Mouse (Mus musculus) lung, postnatal 0 days (tissue): ENCODE measurements at regions not wholly inside any gene's neighbourhood (a gene's known extent, or its start where the extent isn't known, plus 50 kb on each side); places are given as distances from the start of the nearest gene placed in this dataset.

Experiments used
- ATAC-seq: fragments of 200-750 bp; cut with Nextera tagmentation; 2 replicates; pipeline ENCODE4 v1.8.0; 2017; ENCODE audit warnings: moderate library complexity
- DNase-seq: peaks from one replicate; pipeline ENCODE4 v3.0.0-alpha.2; 2016; ENCODE audit warnings: low spot score
- H3K27ac ChIP-seq: fragments of 300-500 bp; sonication (generic); 2 replicates; pipeline ENCODE4 v1.5.1; 2014; ENCODE audit warnings: antibody characterized with exemption, mild to moderate bottlenecking, low read length, mixed read lengths
- H3K27me3 ChIP-seq: fragments of 300-500 bp; sonication (generic); replicated peaks from 2 replicates; pipeline ENCODE4 v1.6.1; 2014; ENCODE audit warnings: low read length, mixed read lengths; ENCODE audit not compliant: insufficient read depth
- H3K36me3 ChIP-seq: fragments of 300-500 bp; sonication (generic); 2 replicates; pipeline ENCODE4 v1.6.1; 2014; ENCODE audit warnings: low read length, mixed read lengths; ENCODE audit not compliant: insufficient read depth
- H3K4me1 ChIP-seq: fragments of 300-500 bp; sonication (generic); 2 replicates; pipeline ENCODE4 v1.6.1; 2014; ENCODE audit warnings: antibody characterized with exemption, low read depth, low read length, mixed read lengths; ENCODE audit not compliant: insufficient read depth
- H3K4me2 ChIP-seq: fragments of 300-500 bp; sonication (generic); replicated peaks from 2 replicates; pipeline ENCODE4 v1.6.1; 2014; ENCODE audit warnings: low read depth, mild to moderate bottlenecking, low read length, moderate library complexity, mixed read lengths
- H3K4me3 ChIP-seq: fragments of 300-500 bp; sonication (generic); 2 replicates; pipeline ENCODE4 v1.5.1; 2014; ENCODE audit warnings: low read depth, low read length
- H3K9ac ChIP-seq: fragments of 300-500 bp; sonication (generic); replicated peaks from 2 replicates; pipeline ENCODE4 v1.6.1; 2014; ENCODE audit warnings: low read depth, mild to moderate bottlenecking
- H3K9me3 ChIP-seq: fragments of 300-500 bp; sonication (generic); 2 replicates; pipeline ENCODE4 v1.6.1; 2016; ENCODE audit warnings: low read length, mixed read lengths
- CTCF ChIP-seq: IDR thresholded peaks from 2 replicates; pipeline ENCODE4 v1.5.1; 2016; ENCODE audit warnings: antibody characterized with exemption, mild to moderate bottlenecking
- EP300 ChIP-seq: IDR thresholded peaks from 2 replicates; pipeline ENCODE4 v1.6.1; 2016; ENCODE audit warnings: antibody characterized with exemption, mild to moderate bottlenecking, control low read depth
- WGBS: fragments of 180-500 bp; shearing (Covaris S2); extraction: QIAGEN DNeasy Blood & Tissue Kit; methylation state at CpG from one replicate; pipeline ENCODE4 v1.1.7; 2014; 5-methylcytosine and 5-hydroxymethylcytosine counted together

GRCm38 (mm10) chr9:43595461-43595860, 148.3 kb upstream of the Nectin1 start:
- H3K4me2 ChIP-seq, result no peak overlapping the region
- DNase-seq (no peak), ATAC-seq (no peak)
- no peaks in the 10 kb centered on the region for H3K36me3 ChIP-seq
- H3K27me3 ChIP-seq, result no peaks in the 10 kb centered on the region
- H3K9ac ChIP-seq, result no peak overlapping the region
- no peaks in the 10 kb centered on the region for H3K9me3 ChIP-seq
- no peak for TF ChIP-seq CTCF
- no peak for TF ChIP-seq EP300
- H3K27ac ChIP-seq, result no peak overlapping the region
- H3K4me1 ChIP-seq, result no peaks in the 10 kb centered on the region
- H3K4me3 ChIP-seq, result no peak overlapping the region
- 59% methylated on average over 4 of the region's 4 CpGs for WGBS

GRCm38 (mm10) chr9:43600396-43600795, 143.4 kb upstream of the Nectin1 start:
- H3K36me3 ChIP-seq, result no peaks in the 10 kb centered on the region
- no peaks in the 10 kb centered on the region for H3K4me1 ChIP-seq
- no peaks in the 10 kb centered on the region for H3K27me3 ChIP-seq
- no peak for DNase-seq
- H3K4me3 ChIP-seq, result no peak overlapping the region
- WGBS, result 57% methylated on average over 2 of the region's 2 CpGs
- H3K27ac ChIP-seq, result no peak overlapping the region
- TF ChIP-seq CTCF (no peak), EP300 (no peak)
- H3K4me2 ChIP-seq, result no peak overlapping the region
- no peaks in the 10 kb centered on the region for H3K9me3 ChIP-seq
- ATAC-seq, result no peak
- H3K9ac ChIP-seq, result no peak overlapping the region

- DNase-seq (no peak), ATAC-seq (no peak)
- WGBS, result 8% methylated on average over 12 of the region's 12 CpGs
- no peaks in the 10 kb centered on the region for H3K9me3 ChIP-seq
- no peak overlapping the region for H3K27ac ChIP-seq
- no peak overlapping the region for H3K4me3 ChIP-seq
- H3K27me3 ChIP-seq, result 0 out of 2 replicates have a peak, but pooled peaks cover 3% of the 10 kb centered on the region
- no peaks in the 10 kb centered on the region for H3K4me1 ChIP-seq
- no peak for TF ChIP-seq CTCF
- no peak for TF ChIP-seq EP300
- H3K36me3 ChIP-seq, result no peaks in the 10 kb centered on the region
- H3K4me2 ChIP-seq, result no peak overlapping the region
- H3K9ac ChIP-seq, result no peak overlapping the region
Observed at GRCm38 (mm10) chr9:43617632-43618031, 126.2 kb upstream of the Nectin1 start.

- Histone ChIP-seq H3K9me3 (no peaks in the 10 kb centered on the region), H3K27ac (no peak overlapping the region), H3K4me2 (no peak overlapping the region), H3K9ac (no peak overlapping the region), H3K27me3 (no peaks in the 10 kb centered on the region), H3K36me3 (no peaks in the 10 kb centered on the region), H3K4me1 (no peaks in the 10 kb centered on the region), H3K4me3 (no peak overlapping the region)
- DNase-seq (no peak), ATAC-seq (no peak)
- WGBS, result 36% methylated on average over 4 of the region's 4 CpGs
- no peak for TF ChIP-seq EP300
Observed at GRCm38 (mm10) chr9:43627558-43627957, 116.2 kb upstream of the Nectin1 start.

GRCm38 (mm10) chr9:43628786-43629185, 115.0 kb upstream of the Nectin1 start:
- WGBS, result 30% methylated on average over 11 of the region's 11 CpGs

GRCm38 (mm10) chr9:43636372-43636965, 107.3 kb upstream of the Nectin1 start:
- ATAC-seq (no peak), DNase-seq (no peak)
- Histone ChIP-seq H3K9ac (no peak overlapping the region), H3K4me3 (no peak overlapping the region), H3K4me1 (no peaks in the 10 kb centered on the region), H3K9me3 (no peaks in the 10 kb centered on the region), H3K27ac (no peak overlapping the region), H3K4me2 (no peak overlapping the region), H3K36me3 (no peaks in the 10 kb centered on the region), H3K27me3 (no peaks in the 10 kb centered on the region)
- WGBS, result 76% methylated on average over 11 of the region's 11 CpGs
- TF ChIP-seq CTCF (no peak), EP300 (no peak)

More at GRCm38 (mm10) chr9:43628786-43629185, 115.0 kb upstream of the Nectin1 start:
- ATAC-seq (no peak), DNase-seq (no peak)
- Histone ChIP-seq H3K4me3 (no peak overlapping the region), H3K27ac (no peak overlapping the region), H3K9me3 (no peaks in the 10 kb centered on the region), H3K27me3 (no peaks in the 10 kb centered on the region), H3K4me2 (no peak overlapping the region), H3K36me3 (no peaks in the 10 kb centered on the region), H3K9ac (no peak overlapping the region), H3K4me1 (no peaks in the 10 kb centered on the region)
- TF ChIP-seq CTCF (no peak), EP300 (no peak)

- Histone ChIP-seq H3K9ac (no peak overlapping the region), H3K36me3 (no peaks in the 10 kb centered on the region), H3K27ac (no peak overlapping the region), H3K4me2 (no peak overlapping the region), H3K4me3 (no peak overlapping the region), H3K4me1 (no peaks in the 10 kb centered on the region), H3K27me3 (no peaks in the 10 kb centered on the region), H3K9me3 (no peaks in the 10 kb centered on the region)
- WGBS, result 62% methylated on average over 3 of the region's 3 CpGs
- no peak for ATAC-seq
- DNase-seq, result no peak
- TF ChIP-seq CTCF (no peak), EP300 (no peak)
Observed at GRCm38 (mm10) chr9:43658186-43658585, 85.6 kb upstream of the Nectin1 start.
